Mouse (Mus musculus) macrophage (primary cell): ENCODE measurements around the gene Adgrf5. TPM values are rescaled to one million over a fixed set of nuclear protein-coding genes. Genes with fewer than 3 reads are reported as not detected.
"Not testable (repeated sequence)": the region's sequence is repeated elsewhere in the genome, so short reads cannot be mapped to it uniquely, and the experiment has no call there.

Source experiments
- H3K27ac ChIP-seq: fragments of 350-480 bp; formaldehyde crosslinking; 2 replicates; pipeline ENCODE4 v1.9.0; 2021
- H3K36me3 ChIP-seq: fragments of 350-480 bp; formaldehyde crosslinking; 2 replicates; pipeline ENCODE4 v1.9.0; 2021; ENCODE audit errors: inconsistent target
- H3K4me3 ChIP-seq: fragments of 350-480 bp; formaldehyde crosslinking; 2 replicates; pipeline ENCODE4 v1.9.0; 2021; ENCODE audit errors: inconsistent target
- H3K79me2 ChIP-seq: fragments of 350-480 bp; formaldehyde crosslinking; 2 replicates; pipeline ENCODE4 v1.9.0; 2021; ENCODE audit errors: inconsistent target
- WGBS: methylation state at CpG from one replicate; pipeline ENCODE4 v1.1.7; 2026; ENCODE audit warnings: inconsistent platforms; ENCODE audit not compliant: missing documents; 5-methylcytosine and 5-hydroxymethylcytosine counted together
- polyA plus RNA-seq: library from polyadenylated mRNA; stranded (reverse); fragments of 250-400 nt; gene quantifications from 3 replicates; pipeline ENCODE4 v1.2.4, GENCODE M21; 2018; ENCODE audit warnings: inconsistent platforms
- total RNA-seq, 78 experiments: library from RNA; depleted of rRNA; stranded (reverse); fragments of 250-400 nt; gene quantifications; 1 replicate in 9 of 78; 2 replicates in 24 of 78; 3 replicates in 43 of 78; 4 replicates in 2 of 78; pipeline ENCODE4 v1.2.4; 2018; ENCODE audit warnings: inconsistent platforms in 56 of 78

Adgrf5 gene
- under 1 TPM in 4 of 26 experiments, not detected in 22; 0.13 to 0.20 (median 0.17) TPM for total RNA-seq (2018; cell fraction: chromatin; rRNA removed)
- under 1 TPM in 15 of 26 experiments, not detected in 11; under 0.01 to 0.31 (median 0.07) TPM for total RNA-seq (2018; cell fraction: cytosol; rRNA removed)
- total RNA-seq (2018; cell fraction: nucleus; rRNA removed) = 1 to 10 TPM in 1 of 26 experiments, not detected in 25; 1.2 TPM
- 0.07 to 0.43 TPM (median 0.09 TPM) in 3 replicates for polyA plus RNA-seq

- Histone ChIP-seq H3K4me3 (no peak within 1 kb of the TSS), H3K27ac (no peak within 1 kb of the TSS), H3K36me3 (no peaks in the 10 kb centered on the region), H3K79me2 (no peaks in the 10 kb centered on the region)
- 17% methylated on average over 16 of the region's 16 CpGs for WGBS
Observed at GRCm38 (mm10) chr17:43359826-43360619, at the start of gene Adgrf5. TSS of gene Adgrf5 (plus strand) at chr17:43360451.

GRCm38 (mm10) chr17:43325986-43326671, 34.1 kb upstream of the Adgrf5 start:
- WGBS = 65% methylated on average over 7 of the region's 7 CpGs
- H3K27ac ChIP-seq = no peak overlapping the region
- no peaks in the 10 kb centered on the region for H3K36me3 ChIP-seq
- no peak overlapping the region for H3K4me3 ChIP-seq
- no peaks in the 10 kb centered on the region for H3K79me2 ChIP-seq

GRCm38 (mm10) chr17:43326726-43327700, 33.2 kb upstream of the Adgrf5 start:
- H3K4me3 ChIP-seq = no peak overlapping the region
- no peaks in the 10 kb centered on the region for H3K36me3 ChIP-seq
- H3K27ac ChIP-seq = peak overlapping the region; percentile 43
- no peaks in the 10 kb centered on the region for H3K79me2 ChIP-seq
- 9% methylated on average over 29 of the region's 29 CpGs for WGBS

- WGBS = 54% methylated on average over 4 of the region's 6 CpGs
- Histone ChIP-seq H3K36me3 (no peaks in the 10 kb centered on the region), H3K4me3 (no peak overlapping the region), H3K27ac (peak overlapping the region; percentile 12; the same call in 1 of the 2 replicates), H3K79me2 (no peaks in the 10 kb centered on the region)
Observed at GRCm38 (mm10) chr17:43327810-43328209, 32.4 kb upstream of the Adgrf5 start.

- WGBS = 97% methylated on average over 4 of the region's 4 CpGs
- H3K4me3 ChIP-seq = no peak overlapping the region
- H3K36me3 ChIP-seq = no peaks in the 10 kb centered on the region
- H3K79me2 ChIP-seq = no peaks in the 10 kb centered on the region
- no peak overlapping the region for H3K27ac ChIP-seq
Observed at GRCm38 (mm10) chr17:43329216-43329615, 31.0 kb upstream of the Adgrf5 start.

GRCm38 (mm10) chr17:43329761-43330183, 30.5 kb upstream of the Adgrf5 start:
- no peaks in the 10 kb centered on the region for H3K79me2 ChIP-seq
- H3K36me3 ChIP-seq = no peaks in the 10 kb centered on the region
- H3K4me3 ChIP-seq = no peak overlapping the region
- no peak overlapping the region for H3K27ac ChIP-seq
- 94% methylated on average over 7 of the region's 7 CpGs for WGBS

GRCm38 (mm10) chr17:43332686-43333085, 27.6 kb upstream of the Adgrf5 start:
- 19% methylated on average over 5 of the region's 5 CpGs for WGBS
- peak overlapping the region; percentile 46 for H3K27ac ChIP-seq

GRCm38 (mm10) chr17:43334074-43334473, 26.2 kb upstream of the Adgrf5 start:
- H3K4me3 ChIP-seq = no peak overlapping the region
- no peak overlapping the region for H3K27ac ChIP-seq
- 40% methylated on average over 9 of the region's 9 CpGs for WGBS
- H3K79me2 ChIP-seq = no peaks in the 10 kb centered on the region
- no peaks in the 10 kb centered on the region for H3K36me3 ChIP-seq

More at GRCm38 (mm10) chr17:43332686-43333085, 27.6 kb upstream of the Adgrf5 start:
- no peaks in the 10 kb centered on the region for H3K79me2 ChIP-seq
- H3K4me3 ChIP-seq = no peak overlapping the region
- H3K36me3 ChIP-seq = no peaks in the 10 kb centered on the region

- no peaks in the 10 kb centered on the region for H3K79me2 ChIP-seq
- no peaks in the 10 kb centered on the region for H3K36me3 ChIP-seq
- H3K27ac ChIP-seq = no peak overlapping the region
- H3K4me3 ChIP-seq = no peak overlapping the region
- 84% methylated on average over 2 of the region's 2 CpGs for WGBS
Observed at GRCm38 (mm10) chr17:43337643-43338042, 22.6 kb upstream of the Adgrf5 start.

- H3K4me3 ChIP-seq = no peak overlapping the region
- no peaks in the 10 kb centered on the region for H3K36me3 ChIP-seq
- H3K27ac ChIP-seq = no peak overlapping the region
- WGBS = 65% methylated on average over 3 of the region's 3 CpGs
- H3K79me2 ChIP-seq = no peaks in the 10 kb centered on the region
Observed at GRCm38 (mm10) chr17:43338279-43338678, 22.0 kb upstream of the Adgrf5 start.

- 100% methylated on average over 1 of the region's 2 CpGs for WGBS
- not testable (repeated sequence) for H3K27ac ChIP-seq, H3K36me3 ChIP-seq, H3K4me3 ChIP-seq, H3K79me2 ChIP-seq
Observed at GRCm38 (mm10) chr17:43346499-43346898, 13.8 kb upstream of the Adgrf5 start.

- no peaks in the 10 kb centered on the region for H3K79me2 ChIP-seq
- 62% methylated on average over 8 of the region's 9 CpGs for WGBS
- no peak overlapping the region for H3K27ac ChIP-seq
- H3K36me3 ChIP-seq = no peaks in the 10 kb centered on the region
- no peak overlapping the region for H3K4me3 ChIP-seq
Observed at GRCm38 (mm10) chr17:43357902-43358539, 2.2 kb upstream of the Adgrf5 start.

- H3K27ac ChIP-seq = no peak overlapping the region
- H3K36me3 ChIP-seq = no peaks in the 10 kb centered on the region
- no peak overlapping the region for H3K4me3 ChIP-seq
- WGBS = 34% methylated on average over 11 of the region's 11 CpGs
- H3K79me2 ChIP-seq = no peaks in the 10 kb centered on the region
Observed at GRCm38 (mm10) chr17:43361021-43361420, 770 bp downstream of the Adgrf5 start.
